ENCODE assay signal across 18 mouse cellular contexts in the genomic region with DNA sequence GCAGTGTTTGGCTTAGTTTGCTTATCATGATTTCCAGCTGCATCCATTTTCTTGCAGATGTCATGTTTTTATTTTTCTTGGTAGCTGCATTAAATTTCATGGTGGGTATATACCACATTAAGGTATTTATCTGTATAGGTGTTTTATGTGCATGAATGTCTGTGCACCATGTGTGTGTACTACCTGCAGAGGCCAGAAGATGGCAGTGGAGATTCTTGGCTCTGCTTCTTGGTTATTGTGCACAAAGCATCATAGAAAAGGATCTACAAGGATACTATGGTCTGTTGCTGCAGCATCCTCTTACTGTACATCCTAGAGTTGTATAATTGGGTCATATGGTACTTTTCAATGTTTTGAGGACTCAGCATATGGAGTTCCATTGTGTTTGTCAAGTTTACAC. TPM values are rescaled to one million over a fixed set of nuclear protein-coding genes. Genes with fewer than 3 reads are reported as not detected.
DNase-seq lines count a peak whose midpoint lies in the region; ATAC-seq and TF ChIP-seq lines count a peak whose summit lies in the region.
"Had no signal": no experiment of that assay in that cellular context is flagged by ENCODE, and none has a peak within 500 bp of the region (broad histone marks: within the 10 kb centered on the region; RNA-seq: fewer than 3 reads in every experiment).

No protein-coding gene starts in this region.

- no peak overlapping the region for H3K4me3 ChIP-seq in layer of hippocampus, adult 2 months
- H3K4me3 ChIP-seq in midbrain, embryonic 16.5 days (ENCODE audit: low read depth, low read length) = no peak overlapping the region
- H3K4me3 ChIP-seq: forebrain, embryonic 13.5 days; hindbrain, embryonic 15.5 days; limb, embryonic 15.5 days; midbrain, embryonic 12.5 days had no signal

- no peak overlapping the region for H3K9ac ChIP-seq in midbrain, embryonic 16.5 days (ENCODE audit: low read depth, low read length)
- H3K9ac ChIP-seq: forebrain, embryonic 13.5 days; hindbrain, embryonic 15.5 days; limb, embryonic 15.5 days; midbrain, embryonic 12.5 days had no signal

- POLR2A ChIA-PET in Patski (lab: Charles Lee) = no interaction called here

- H3K9me3 ChIP-seq in midbrain, embryonic 16.5 days (replicated peaks; ENCODE audit: control insufficient read depth, low read length, poor library complexity, severe bottlenecking) = 0 out of 2 replicates have a peak, but pooled peaks cover 2% of the 10 kb centered on the region
- H3K9me3 ChIP-seq: forebrain, embryonic 13.5 days; hindbrain, embryonic 15.5 days; limb, embryonic 15.5 days; midbrain, embryonic 12.5 days had no signal

- in situ Hi-C loops in Patski (cut with MboI; ENCODE audit: low pct_unique_long_range_greater_than_20kb) = no loop called here

- H3K36me3 ChIP-seq in midbrain, embryonic 16.5 days (ENCODE audit: control insufficient read depth, insufficient read depth, low read length) = no peaks in the 10 kb centered on the region
- H3K36me3 ChIP-seq: hindbrain, embryonic 15.5 days; limb, embryonic 15.5 days; midbrain, embryonic 12.5 days had no signal

- no peak overlapping the region for H3K4me2 ChIP-seq in midbrain, embryonic 16.5 days (ENCODE audit: low read length)
- H3K4me2 ChIP-seq: forebrain, embryonic 13.5 days; hindbrain, embryonic 15.5 days; limb, embryonic 15.5 days; midbrain, embryonic 12.5 days had no signal

- H3K4me1 ChIP-seq in midbrain, embryonic 16.5 days (ENCODE audit: control insufficient read depth, insufficient read depth, low read length) = no peaks in the 10 kb centered on the region
- H3K4me1 ChIP-seq: forebrain, embryonic 13.5 days; hindbrain, embryonic 15.5 days; limb, embryonic 15.5 days; midbrain, embryonic 12.5 days had no signal

- TF ChIP-seq CTCF in layer of hippocampus, adult 2 months (conservative IDR thresholded peaks at IDR 0.05) = peak; percentile 53
- peak; percentile 50 for TF ChIP-seq CTCF in Patski (IDR thresholded peaks at IDR 0.05)

- H3K27ac ChIP-seq in layer of hippocampus, adult 2 months = no peak overlapping the region
- H3K27ac ChIP-seq in midbrain, embryonic 16.5 days (ENCODE audit: low read length) = no peak overlapping the region
- H3K27ac ChIP-seq: forebrain, embryonic 13.5 days; hindbrain, embryonic 15.5 days; limb, embryonic 15.5 days; midbrain, embryonic 12.5 days had no signal

- CTCF ChIA-PET in Patski (lab: Charles Lee) = no interaction called here

- H3K27me3 ChIP-seq in Patski = peaks cover 13% of the 10 kb centered on the region
- no peaks in the 10 kb centered on the region for H3K27me3 ChIP-seq in midbrain, embryonic 16.5 days (ENCODE audit: control insufficient read depth, insufficient read depth, low read depth, low read length)
- H3K27me3 ChIP-seq: forebrain, embryonic 13.5 days; hindbrain, embryonic 15.5 days; limb, embryonic 15.5 days; midbrain, embryonic 12.5 days had no signal

- peak; percentile 43 for DNase-seq in adrenal gland, postnatal 14 days
- no peak for DNase-seq in adrenal gland, adult (ENCODE audit: inconsistent age in 2 of 2, low spot score in 1 of 2)
- no peak for DNase-seq in layer of hippocampus, adult 2 months (ENCODE audit: low spot score in 2 of 2)
- DNase-seq in layer of hippocampus, postnatal 14 days (ENCODE audit: low spot score in 2 of 2) = no peak
- DNase-seq in 3T3-L1 (ENCODE audit: low read depth, low spot score) = peak; percentile 9
- no peak for DNase-seq in Patski (ENCODE audit: low read depth, low spot score)
- no peak for DNase-seq in testis, postnatal 14 days (ENCODE audit: low spot score)
- DNase-seq: cerebellum, adult 11-12 months; heart, adult 11 months; kidney, adult 9 months; lung, postnatal 14 days had no signal

- no peak for ATAC-seq in Patski
- ATAC-seq in midbrain, embryonic 16.5 days = no peak
- ATAC-seq: forebrain, embryonic 13.5 days had no signal

RNA-seq across cellular contexts. Expression of gene Slc26a5, which starts 50.6 kb away (rescaled TPM):
- total RNA-seq in adrenal gland, postnatal 14 days (2021) = not detected in 2 replicates
- not detected for total RNA-seq in layer of hippocampus, adult 2 months (2021)
- under 1 TPM; 0.14 to 0.24 TPM for total RNA-seq in layer of hippocampus, postnatal 14 days (2021)
- not detected for polyA plus RNA-seq in Patski (2021)
- 0.34 and 0.42 TPM in 2 replicates for polyA plus RNA-seq in midbrain, embryonic 16.5 days (2015; fragmentation: Nextera tagmentation; extraction: Ambion mirVana)
- polyA plus RNA-seq: heart, postnatal 0 days; limb, embryonic 15.5 days; testis, adult 2 months had no signal

Comparison
In these comparisons a context has a peak if more than half of its experiments do, and no peak if none do; other contexts are left out.
1. DNase-seq: peak in adrenal gland, postnatal 14 days (single experiment) and 3T3-L1 (single experiment); none in adrenal gland, adult (0 of 2), layer of hippocampus, adult 2 months (0 of 2), layer of hippocampus, postnatal 14 days (0 of 2), Patski (single experiment) and testis, postnatal 14 days (single experiment).